Mouse (Mus musculus) hindbrain, embryonic 13.5 days (tissue): ENCODE data around the gene Foxn3. TPM values are rescaled to one million over a fixed set of nuclear protein-coding genes. Genes with fewer than 3 reads are reported as not detected.
A peak's percentile ranks its signal among the peaks of the same experiment; 100 is the strongest.

ENCODE experiments used
- ATAC-seq: fragments of 200-750 bp; cut with Nextera tagmentation; 2 replicates; pipeline ENCODE4 v1.8.0; 2017; ENCODE audit warnings: moderate TSS enrichment; ENCODE audit not compliant: low FRiP score
- H3K27ac ChIP-seq: fragments of 300-500 bp; sonication (generic); 2 replicates; pipeline ENCODE4 v1.5.1; 2015; ENCODE audit warnings: inconsistent platforms, mild to moderate bottlenecking, moderate library complexity
- H3K27me3 ChIP-seq: fragments of 300-500 bp; sonication (generic); 2 replicates; pipeline ENCODE4 v1.6.1; 2015; ENCODE audit warnings: mild to moderate bottlenecking, inconsistent platforms
- H3K36me3 ChIP-seq: fragments of 300-500 bp; sonication (generic); 2 replicates; pipeline ENCODE4 v1.6.1; 2015; ENCODE audit warnings: mild to moderate bottlenecking, inconsistent platforms
- H3K4me1 ChIP-seq: fragments of 300-500 bp; sonication (generic); replicated peaks from 2 replicates; pipeline ENCODE4 v1.6.1; 2015; ENCODE audit warnings: inconsistent platforms
- H3K4me2 ChIP-seq: fragments of 300-500 bp; sonication (generic); 2 replicates; pipeline ENCODE4 v1.6.1; 2015; ENCODE audit warnings: inconsistent platforms, mild to moderate bottlenecking, moderate library complexity
- H3K4me3 ChIP-seq: fragments of 300-500 bp; sonication (generic); 2 replicates; pipeline ENCODE4 v1.5.1; 2015; ENCODE audit warnings: mild to moderate bottlenecking, inconsistent platforms
- H3K9ac ChIP-seq: fragments of 300-500 bp; sonication (generic); 2 replicates; pipeline ENCODE4 v1.6.1; 2015; ENCODE audit warnings: mild to moderate bottlenecking, inconsistent platforms
- H3K9me3 ChIP-seq: fragments of 300-500 bp; sonication (generic); 2 replicates; pipeline ENCODE4 v1.6.1; 2016; ENCODE audit warnings: inconsistent platforms
- whole genome bisulfite sequencing: fragments of 180-500 bp; shearing (Covaris S2); methylation state at CpG from one replicate; pipeline ENCODE4 v1.1.7; 2015; 5-methylcytosine and 5-hydroxymethylcytosine counted together
- polyA plus RNA-seq: library from polyadenylated mRNA; unstranded; fragments of >200 nt; fragmentation: Nextera tagmentation; extraction: Ambion mirVana; gene quantifications from 2 replicates; pipeline ENCODE4 v1.2.1, GENCODE M21; 2015

The Foxn3 gene
- 83.6 and 83.7 TPM in 2 replicates for polyA plus RNA-seq

DNA sequence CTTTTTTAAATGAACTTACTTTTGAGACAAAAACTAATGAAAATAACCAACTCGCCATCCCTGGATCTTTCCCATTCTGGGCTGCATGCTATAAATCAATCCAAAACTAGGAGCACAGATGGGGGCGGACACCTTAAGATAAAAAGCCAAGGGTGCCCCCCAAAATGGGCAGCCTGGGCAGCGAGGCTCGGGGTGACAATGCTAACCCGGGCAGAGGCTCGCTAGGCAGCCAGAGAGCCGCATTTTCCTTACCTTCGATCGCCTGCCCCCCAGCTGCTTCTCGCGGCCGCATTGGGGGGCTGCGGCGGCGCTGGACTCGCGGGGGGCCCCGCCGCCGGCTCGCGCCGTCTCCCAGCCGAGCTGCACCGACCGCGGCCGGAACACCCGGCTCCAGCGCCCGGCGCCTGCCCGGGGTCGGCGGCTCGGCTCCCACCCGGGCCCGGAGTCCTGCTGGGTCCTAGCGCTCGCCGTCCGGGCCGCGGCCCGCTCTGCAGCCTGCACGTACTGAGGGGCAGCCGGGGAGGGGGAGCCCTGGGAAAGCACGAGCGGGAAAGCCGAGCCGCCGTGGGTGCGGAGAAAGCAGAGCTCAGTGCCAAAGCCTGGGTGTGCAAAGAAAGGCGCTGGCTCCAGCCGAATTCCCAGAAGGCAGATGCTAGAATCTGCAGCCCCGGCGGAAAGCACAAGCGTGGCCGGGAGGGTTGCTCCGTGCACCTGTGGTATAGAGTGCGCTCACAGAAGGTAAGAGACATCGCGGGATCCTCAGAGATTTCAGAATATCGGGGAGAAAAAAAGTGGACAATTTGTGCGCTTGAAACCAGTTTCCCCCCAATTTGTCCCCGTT, at the start of gene Foxn3:
TSS of gene Foxn3 (minus strand) at position 364 of the 841 bp plus-strand sequence.
- Histone ChIP-seq H3K27me3 (peaks cover 2% of the 10 kb centered on the region; the same call in 1 of the 2 replicates), H3K4me1 (peaks cover 22% of the 10 kb centered on the region), H3K4me2 (peak within 1 kb of the TSS; percentile 69), H3K27ac (peak within 1 kb of the TSS; percentile 94), H3K9ac (peak within 1 kb of the TSS; percentile 90), H3K36me3 (no peaks in the 10 kb centered on the region), H3K9me3 (no peaks in the 10 kb centered on the region), H3K4me3 (peak within 1 kb of the TSS; percentile 87)
- under 1% methylated on average over 66 of the region's 66 CpGs for WGBS
- peak; percentile 91 for ATAC-seq

DNA sequence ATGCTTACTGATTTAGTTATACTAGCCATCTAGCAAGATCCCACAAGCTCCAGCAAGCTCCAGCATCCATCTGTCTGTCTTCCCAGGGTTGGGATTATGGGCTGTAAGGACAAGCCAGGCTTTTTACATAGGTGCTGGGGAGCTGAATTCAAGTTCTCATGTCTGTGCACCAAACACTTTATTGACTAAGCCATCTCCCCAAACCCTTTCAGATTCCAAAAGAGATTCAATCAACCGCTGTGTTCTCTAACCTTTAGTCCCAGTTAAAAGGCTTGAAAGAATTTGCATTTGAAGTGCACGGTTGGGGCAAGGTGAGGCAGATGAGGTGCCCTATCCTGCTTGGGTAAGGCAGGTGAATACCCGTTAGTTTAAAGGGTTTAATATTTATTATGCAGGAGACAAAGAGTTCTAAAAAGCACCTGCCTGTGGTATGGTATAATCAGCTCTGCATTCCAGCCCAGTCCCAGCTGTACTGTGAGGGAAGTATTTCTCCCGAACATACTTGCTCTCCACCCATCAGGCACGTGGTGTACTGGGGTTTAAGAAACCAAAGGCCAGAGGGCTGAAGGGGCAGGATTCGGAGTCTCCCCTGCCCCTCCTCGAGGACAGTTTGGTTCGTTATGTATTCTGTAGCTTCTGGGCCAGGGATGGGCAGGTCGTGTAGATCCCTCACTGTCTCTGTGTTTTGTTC, 48.9 kb upstream of the Foxn3 start:
- no peaks in the 10 kb centered on the region for H3K9me3 ChIP-seq
- H3K27ac ChIP-seq = no peak overlapping the region
- no peak overlapping the region for H3K4me3 ChIP-seq
- no peaks in the 10 kb centered on the region for H3K36me3 ChIP-seq
- H3K27me3 ChIP-seq = no peaks in the 10 kb centered on the region
- WGBS = 47% methylated on average over 9 of the region's 9 CpGs
- no peak overlapping the region for H3K4me2 ChIP-seq
- 0 out of 2 replicates have a peak, but pooled peaks cover 3% of the 10 kb centered on the region for H3K4me1 ChIP-seq
- ATAC-seq = no peak
- H3K9ac ChIP-seq = no peak overlapping the region

DNA sequence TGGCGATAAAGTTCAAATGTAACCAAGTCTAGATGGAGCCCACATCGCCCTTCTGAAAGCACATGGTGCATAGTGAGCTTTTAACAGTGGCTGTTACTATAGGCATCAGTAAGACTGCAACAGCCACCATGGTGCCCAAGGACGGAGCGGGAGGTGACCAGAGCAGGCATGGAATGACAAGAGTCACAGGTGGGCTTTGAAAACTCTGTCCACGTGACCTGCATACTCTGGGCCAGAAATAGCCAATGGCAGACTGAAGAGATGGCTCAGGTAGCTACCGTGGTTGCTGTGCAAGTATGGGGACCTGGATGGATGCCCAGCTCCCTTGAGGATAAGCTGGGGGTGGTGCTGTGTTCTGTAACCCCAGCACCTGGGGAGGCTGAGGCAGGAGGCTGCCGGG, 47.5 kb upstream of the Foxn3 start:
- no peak overlapping the region for H3K9ac ChIP-seq
- no peaks in the 10 kb centered on the region for H3K36me3 ChIP-seq
- no peak overlapping the region for H3K27ac ChIP-seq
- H3K9me3 ChIP-seq = no peaks in the 10 kb centered on the region
- no peak for ATAC-seq
- no peaks in the 10 kb centered on the region for H3K27me3 ChIP-seq
- no peaks in the 10 kb centered on the region for H3K4me1 ChIP-seq
- H3K4me2 ChIP-seq = no peak overlapping the region
- no peak overlapping the region for H3K4me3 ChIP-seq
- 93% methylated on average over 7 of the region's 7 CpGs for WGBS

- H3K4me3 ChIP-seq = no peak overlapping the region
- no peaks in the 10 kb centered on the region for H3K4me1 ChIP-seq
- H3K27ac ChIP-seq = no peak overlapping the region
- H3K27me3 ChIP-seq = no peaks in the 10 kb centered on the region
- H3K36me3 ChIP-seq = no peaks in the 10 kb centered on the region
- no peaks in the 10 kb centered on the region for H3K9me3 ChIP-seq
- no peak for ATAC-seq
- H3K4me2 ChIP-seq = no peak overlapping the region
- H3K9ac ChIP-seq = no peak overlapping the region
- WGBS = 93% methylated on average over 16 of the region's 16 CpGs
Measured at GRCm38 (mm10) chr12:99610069-99610815, 46.9 kb upstream of the Foxn3 start.

GRCm38 (mm10) chr12:99609643-99610042, 46.3 kb upstream of the Foxn3 start:
- no peak overlapping the region for H3K4me3 ChIP-seq
- 78% methylated on average over 5 of the region's 5 CpGs for WGBS
- H3K4me1 ChIP-seq = no peaks in the 10 kb centered on the region
- no peak overlapping the region for H3K9ac ChIP-seq
- H3K36me3 ChIP-seq = no peaks in the 10 kb centered on the region
- ATAC-seq = no peak
- H3K27me3 ChIP-seq = no peaks in the 10 kb centered on the region
- H3K9me3 ChIP-seq = no peaks in the 10 kb centered on the region
- no peak overlapping the region for H3K27ac ChIP-seq
- no peak overlapping the region for H3K4me2 ChIP-seq

- WGBS = 87% methylated on average over 10 of the region's 10 CpGs
Measured at GRCm38 (mm10) chr12:99608279-99608955, 45.0 kb upstream of the Foxn3 start.

DNA sequence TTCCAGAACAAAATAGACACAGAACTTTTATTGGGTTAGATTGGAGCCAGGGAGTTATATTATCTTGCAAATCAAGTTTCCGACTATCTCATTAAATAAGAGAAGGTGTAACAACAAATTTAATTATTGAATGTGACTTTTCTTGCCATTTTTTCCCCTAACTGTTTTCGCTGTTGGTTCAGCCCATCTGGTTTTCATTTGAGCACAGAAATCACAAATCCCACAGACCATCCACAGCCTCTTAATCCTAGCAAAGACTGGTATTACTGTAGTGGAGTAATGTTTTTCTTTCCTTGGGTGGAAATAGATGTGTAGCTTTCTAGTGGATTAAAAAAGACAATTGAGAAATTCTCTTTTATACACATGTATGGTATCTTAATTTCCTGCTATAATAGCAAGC, 40.0 kb upstream of the Foxn3 start:
- no peak overlapping the region for H3K27ac ChIP-seq
- no peaks in the 10 kb centered on the region for H3K9me3 ChIP-seq
- no peak overlapping the region for H3K9ac ChIP-seq
- no peaks in the 10 kb centered on the region for H3K36me3 ChIP-seq
- H3K4me3 ChIP-seq = no peak overlapping the region
- H3K27me3 ChIP-seq = no peaks in the 10 kb centered on the region
- H3K4me1 ChIP-seq = peaks cover 4% of the 10 kb centered on the region; the same call in 1 of the 2 replicates
- 79% methylated on average over 2 of the region's 2 CpGs for WGBS
- no peak overlapping the region for H3K4me2 ChIP-seq
- no peak for ATAC-seq

More at GRCm38 (mm10) chr12:99608279-99608955, 45.0 kb upstream of the Foxn3 start:
- no peak overlapping the region for H3K4me3 ChIP-seq
- peaks cover 4% of the 10 kb centered on the region; the same call in 1 of the 2 replicates for H3K4me1 ChIP-seq
- no peaks in the 10 kb centered on the region for H3K27me3 ChIP-seq
- H3K36me3 ChIP-seq = no peaks in the 10 kb centered on the region
- no peak for ATAC-seq
- no peak overlapping the region for H3K9ac ChIP-seq
- no peak overlapping the region for H3K27ac ChIP-seq
- H3K4me2 ChIP-seq = no peak overlapping the region
- no peaks in the 10 kb centered on the region for H3K9me3 ChIP-seq

DNA sequence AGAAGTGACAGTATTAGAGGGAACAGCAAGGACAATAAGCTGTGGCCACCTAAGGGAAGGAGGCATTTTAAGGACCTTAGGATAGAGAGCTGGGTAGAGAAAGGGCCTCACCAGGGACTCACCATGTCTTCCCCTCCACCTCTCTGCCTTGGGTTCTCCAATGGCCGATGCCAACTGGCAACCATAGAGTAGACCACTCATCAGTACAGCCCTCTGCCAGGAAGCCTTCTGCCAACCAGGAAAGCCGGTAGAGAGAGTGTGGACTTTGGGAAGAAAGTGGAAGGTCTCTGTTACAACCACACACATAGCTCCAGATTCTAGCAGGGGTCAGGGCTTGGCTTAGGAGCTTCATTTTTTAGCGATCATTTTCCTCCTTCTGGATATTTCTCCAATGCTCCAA, 38.5 kb upstream of the Foxn3 start:
- ATAC-seq = no peak
- Histone ChIP-seq H3K4me2 (no peak overlapping the region), H3K27me3 (no peaks in the 10 kb centered on the region), H3K9ac (no peak overlapping the region), H3K4me3 (no peak overlapping the region), H3K27ac (no peak overlapping the region), H3K4me1 (peaks cover 4% of the 10 kb centered on the region; the same call in 1 of the 2 replicates), H3K9me3 (no peaks in the 10 kb centered on the region), H3K36me3 (no peaks in the 10 kb centered on the region)
- WGBS = 92% methylated on average over 3 of the region's 3 CpGs

DNA sequence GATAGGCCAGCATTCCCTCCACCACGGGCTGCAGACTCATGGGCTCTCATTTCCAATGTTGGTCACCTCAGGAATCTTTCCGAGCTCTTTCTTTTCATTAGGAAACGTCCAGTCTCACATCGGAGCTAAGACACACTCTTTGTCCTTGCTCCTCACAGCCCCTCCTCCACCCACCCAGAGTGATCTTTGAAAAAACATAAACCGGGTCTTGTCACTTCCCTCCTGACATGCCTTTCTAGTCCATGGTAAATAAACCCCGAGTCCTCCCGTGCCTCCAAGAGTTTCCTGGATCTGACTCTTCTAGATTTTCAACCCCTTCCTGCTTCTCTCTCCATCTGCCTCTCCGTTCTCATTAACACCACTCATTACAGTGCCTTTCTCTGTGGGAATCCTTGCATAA, 38.0 kb upstream of the Foxn3 start:
- no peak for ATAC-seq
- Histone ChIP-seq H3K27me3 (no peaks in the 10 kb centered on the region), H3K4me2 (no peak overlapping the region)

GRCm38 (mm10) chr12:99599606-99600005, 36.2 kb upstream of the Foxn3 start:
- no peak overlapping the region for H3K9ac ChIP-seq
- no peak for ATAC-seq
- WGBS = 68% methylated on average over 7 of the region's 7 CpGs

More for the DNA sequence above, 38.0 kb upstream of the Foxn3 start:
- H3K9ac ChIP-seq = no peak overlapping the region
- no peaks in the 10 kb centered on the region for H3K9me3 ChIP-seq
- peaks cover 4% of the 10 kb centered on the region; the same call in 1 of the 2 replicates for H3K4me1 ChIP-seq
- no peak overlapping the region for H3K4me3 ChIP-seq
- WGBS = 65% methylated on average over 8 of the region's 8 CpGs
- no peaks in the 10 kb centered on the region for H3K36me3 ChIP-seq
- H3K27ac ChIP-seq = no peak overlapping the region

GRCm38 (mm10) chr12:99596397-99596796, 33.0 kb upstream of the Foxn3 start:
- no peak for ATAC-seq
- no peaks in the 10 kb centered on the region for H3K36me3 ChIP-seq
- no peak overlapping the region for H3K4me3 ChIP-seq
- WGBS = 91% methylated on average over 2 of the region's 2 CpGs
- H3K27ac ChIP-seq = no peak overlapping the region
- peaks cover 5% of the 10 kb centered on the region; the same call in 1 of the 2 replicates for H3K9me3 ChIP-seq
- no peak overlapping the region for H3K9ac ChIP-seq
- no peaks in the 10 kb centered on the region for H3K27me3 ChIP-seq
- no peaks in the 10 kb centered on the region for H3K4me1 ChIP-seq
- H3K4me2 ChIP-seq = no peak overlapping the region

More at GRCm38 (mm10) chr12:99599606-99600005, 36.2 kb upstream of the Foxn3 start:
- Histone ChIP-seq H3K4me1 (peaks cover 4% of the 10 kb centered on the region; the same call in 1 of the 2 replicates), H3K4me3 (no peak overlapping the region), H3K27me3 (no peaks in the 10 kb centered on the region), H3K4me2 (no peak overlapping the region), H3K9me3 (no peaks in the 10 kb centered on the region), H3K27ac (no peak overlapping the region), H3K36me3 (no peaks in the 10 kb centered on the region)
